Mouse (Mus musculus) embryonic fibroblast, embryonic 13.5 days (primary cell): ENCODE measurements around the gene Bicc1.

Experiments used
- CTCF ChIP-seq: IDR thresholded peaks from 2 replicates; pipeline ENCODE4 v1.5.1; 2011; ENCODE audit warnings: mild to moderate bottlenecking, control low read depth, low read length, moderate library complexity, borderline replicate concordance; ENCODE audit not compliant: insufficient read depth
- POLR2A ChIP-seq: IDR thresholded peaks from 2 replicates; pipeline ENCODE4 v1.6.1; 2011; ENCODE audit warnings: low read depth, mild to moderate bottlenecking, control low read depth, low read length, moderate library complexity

- no peak for TF ChIP-seq CTCF
- TF ChIP-seq POLR2A: no peak
Measured at GRCm38 (mm10) chr10:71156569-71156968, 2.9 kb downstream of the Bicc1 start.
